Mouse (Mus musculus) heart, adult 2 months (tissue): ENCODE results near the gene Cotl1.

Experiments
- CTCF ChIP-seq: fragments of 200-600 bp; IDR thresholded peaks from 2 replicates; pipeline ENCODE4 v1.8.1; 2022; ENCODE audit warnings: antibody characterized with exemption, mild to moderate bottlenecking, moderate library complexity
- POLR2A ChIP-seq: fragments of 200-500 bp; IDR thresholded peaks from 2 replicates; pipeline ENCODE4 v1.6.1; 2011; ENCODE audit warnings: mild to moderate bottlenecking, low read depth, low read length, control low read depth; ENCODE audit not compliant: insufficient read depth

DNA sequence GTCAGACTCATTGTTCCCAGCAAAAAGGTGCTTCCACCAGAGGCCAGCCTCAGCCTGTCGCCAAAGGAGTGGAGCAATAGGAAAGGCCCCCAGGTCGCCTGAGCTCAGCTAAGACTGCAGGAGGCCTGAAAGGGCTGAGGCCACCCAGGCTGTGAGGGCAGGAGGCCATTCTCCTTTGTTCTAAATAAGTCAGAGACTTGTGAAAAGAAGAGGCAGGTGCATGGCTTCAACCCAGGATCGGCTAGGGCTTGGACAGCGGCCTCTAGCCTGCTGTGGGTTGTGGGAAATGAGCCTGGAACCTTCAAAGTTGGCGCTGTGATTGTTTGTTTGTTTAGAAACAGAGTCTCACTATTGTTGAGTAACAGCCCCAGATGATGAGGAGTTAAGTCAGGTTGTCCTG, 13.7 kb upstream of the Cotl1 start:
- no peak for TF ChIP-seq CTCF
- no peak for TF ChIP-seq POLR2A
